Mouse (Mus musculus) neutrophil, adult 59 days (primary cell): ENCODE results near the gene Exoc5. TPM values are rescaled to one million over a fixed set of nuclear protein-coding genes. Genes with fewer than 3 reads are reported as not detected.

Source experiments
- total RNA-seq, 2 experiments: library from RNA; stranded (reverse); gene quantifications; 1 replicate in 1 of 2; 2 replicates in 1 of 2; pipeline ENCODE4 v1.2.4; 2023

Exoc5 gene
- total RNA-seq: 10 to 100 TPM; 35.1 to 35.4 TPM

GRCm38 (mm10) chr14:49066274-49066823, at the start of gene Exoc5:
Gene Exoc5 (minus strand): TSS chr14:49066653.

GRCm38 (mm10) chr14:49065529-49066273, 752 bp downstream of the Exoc5 start, which contains the start of gene Ap5m1:
Gene Ap5m1 (plus strand): TSS chr14:49066097.

Other genes starting within 250 kb of the Exoc5 start
- gene Ap5m1, start 556 bp downstream of the Exoc5 start, total RNA-seq: 10 to 100 TPM; 16.3 to 17.7 TPM
- 10 to 100 TPM; 14.3 to 16.0 TPM for gene Naa30, start 105.6 kb upstream of the Exoc5 start, total RNA-seq
- not detected for gene ccdc198, start 178.8 kb upstream of the Exoc5 start, total RNA-seq